Mouse (Mus musculus) midbrain, embryonic 14.5 days (tissue): ENCODE measurements around the gene Aqp12. TPM values are rescaled to one million over a fixed set of nuclear protein-coding genes. Genes with fewer than 3 reads are reported as not detected.

Source experiments
- ATAC-seq: fragments of 200-750 bp; cut with Nextera tagmentation; 2 replicates; pipeline ENCODE4 v1.8.0; 2017; ENCODE audit warnings: moderate number of reproducible peaks, moderate library complexity; ENCODE audit not compliant: low FRiP score, low TSS enrichment
- DNase-seq: peaks from one replicate; pipeline ENCODE4 v3.0.0-alpha.2; 2015
- H3K27ac ChIP-seq: fragments of 300-500 bp; sonication (generic); replicated peaks from 2 replicates; pipeline ENCODE4 v1.5.1; 2014; ENCODE audit warnings: mild to moderate bottlenecking, low read depth, low read length, moderate library complexity
- H3K27me3 ChIP-seq: fragments of 300-500 bp; sonication (generic); 2 replicates; pipeline ENCODE4 v1.6.1; 2014; ENCODE audit warnings: low read length, control low read depth, mixed read lengths; ENCODE audit not compliant: control insufficient read depth, insufficient read depth
- H3K36me3 ChIP-seq: fragments of 300-500 bp; sonication (generic); 2 replicates; pipeline ENCODE4 v1.6.1; 2014; ENCODE audit warnings: low read length, control low read depth; ENCODE audit not compliant: control insufficient read depth, insufficient read depth
- H3K4me1 ChIP-seq: fragments of 300-500 bp; sonication (generic); 2 replicates; pipeline ENCODE4 v1.6.1; 2014; ENCODE audit warnings: mild to moderate bottlenecking, antibody characterized with exemption, low read length, control low read depth; ENCODE audit not compliant: control insufficient read depth, insufficient read depth
- H3K4me2 ChIP-seq: fragments of 300-500 bp; sonication (generic); 2 replicates; pipeline ENCODE4 v1.6.1; 2014; ENCODE audit warnings: mild to moderate bottlenecking, low read length, moderate library complexity
- H3K4me3 ChIP-seq: fragments of 300-500 bp; sonication (generic); replicated peaks from 2 replicates; pipeline ENCODE4 v1.5.1; 2014; ENCODE audit warnings: low read depth, low read length
- H3K9ac ChIP-seq: fragments of 300-500 bp; sonication (generic); replicated peaks from 2 replicates; pipeline ENCODE4 v1.6.1; 2014; ENCODE audit warnings: mild to moderate bottlenecking, low read length, moderate library complexity
- H3K9me3 ChIP-seq: fragments of 300-500 bp; sonication (generic); 2 replicates; pipeline ENCODE4 v1.6.1; 2016; ENCODE audit warnings: low read length, control low read depth, mixed read lengths; ENCODE audit not compliant: control insufficient read depth
- WGBS: fragments of 180-500 bp; shearing (Covaris S2); extraction: QIAGEN DNeasy Blood & Tissue Kit; methylation state at CpG from one replicate; pipeline ENCODE4 v1.1.7; 2014; 5-methylcytosine and 5-hydroxymethylcytosine counted together
- polyA plus RNA-seq: library from polyadenylated mRNA; unstranded; fragments of >200 nt; fragmentation: Nextera tagmentation; extraction: Ambion mirVana; gene quantifications from 2 replicates; pipeline ENCODE4 v1.2.1, GENCODE M21; 2014

Aqp12 gene
- polyA plus RNA-seq, 1 experiment from 2014 or later = not detected

DNA sequence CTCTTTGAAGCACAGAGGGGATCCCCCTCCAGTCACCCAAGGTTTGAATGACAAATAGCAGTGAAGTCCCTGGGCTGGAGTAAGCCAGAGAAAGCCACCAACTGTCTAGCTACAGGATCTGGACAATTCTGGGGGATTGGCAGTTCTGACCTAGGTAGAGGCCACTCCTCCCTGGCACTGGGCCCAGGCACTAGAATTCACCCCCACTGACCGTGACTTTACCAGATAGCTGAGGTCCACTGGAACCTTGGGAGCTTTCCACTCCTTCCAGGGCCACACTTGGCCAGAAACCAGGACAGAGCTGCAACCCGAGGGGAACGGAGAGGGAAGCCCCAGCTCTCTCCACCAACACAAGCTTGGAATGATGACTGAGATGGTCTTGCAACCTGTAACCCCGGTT lies 3.1 kb downstream of the Aqp12 start:
- Histone ChIP-seq H3K9me3 (no peaks in the 10 kb centered on the region), H3K4me3 (no peak overlapping the region), H3K4me1 (no peaks in the 10 kb centered on the region), H3K9ac (no peak overlapping the region), H3K36me3 (no peaks in the 10 kb centered on the region), H3K4me2 (no peak overlapping the region), H3K27ac (no peak overlapping the region), H3K27me3 (no peaks in the 10 kb centered on the region)
- no peak; the same call in 1 of the 2 replicates for ATAC-seq
- 76% methylated on average over 4 of the region's 4 CpGs for WGBS
- no peak for DNase-seq

- WGBS = 32% methylated on average over 3 of the region's 3 CpGs
- Histone ChIP-seq H3K4me2 (no peak overlapping the region), H3K9ac (no peak overlapping the region), H3K4me1 (no peaks in the 10 kb centered on the region), H3K36me3 (0 out of 2 replicates have a peak, but pooled peaks cover 3% of the 10 kb centered on the region), H3K4me3 (no peak overlapping the region), H3K27ac (no peak overlapping the region), H3K27me3 (no peaks in the 10 kb centered on the region), H3K9me3 (no peaks in the 10 kb centered on the region)
- peak; percentile 53 for DNase-seq
- ATAC-seq = no peak
These were observed 4.6 kb downstream of the Aqp12 start for GRCm38 (mm10) chr1:93010731-93011130.

- H3K9me3 ChIP-seq = no peaks in the 10 kb centered on the region
- no peaks in the 10 kb centered on the region for H3K4me1 ChIP-seq
- WGBS = 82% methylated on average over 7 of the region's 7 CpGs
- no peaks in the 10 kb centered on the region for H3K27me3 ChIP-seq
- DNase-seq (no peak), ATAC-seq (no peak)
- H3K4me2 ChIP-seq = no peak overlapping the region
- H3K4me3 ChIP-seq = no peak overlapping the region
- no peak overlapping the region for H3K27ac ChIP-seq
- no peak overlapping the region for H3K9ac ChIP-seq
- peaks cover 17% of the 10 kb centered on the region for H3K36me3 ChIP-seq
These were observed 6.0 kb downstream of the Aqp12 start for GRCm38 (mm10) chr1:93012103-93012585.

GRCm38 (mm10) chr1:93013367-93013766 lies 7.2 kb downstream of the Aqp12 start:
- Histone ChIP-seq H3K4me2 (no peak overlapping the region), H3K36me3 (peaks cover 29% of the 10 kb centered on the region), H3K4me3 (no peak overlapping the region), H3K9me3 (no peaks in the 10 kb centered on the region), H3K9ac (no peak overlapping the region), H3K27me3 (no peaks in the 10 kb centered on the region), H3K4me1 (no peaks in the 10 kb centered on the region), H3K27ac (no peak overlapping the region)
- no peak for DNase-seq
- ATAC-seq = no peak
- WGBS = 84% methylated on average over 4 of the region's 4 CpGs

DNA sequence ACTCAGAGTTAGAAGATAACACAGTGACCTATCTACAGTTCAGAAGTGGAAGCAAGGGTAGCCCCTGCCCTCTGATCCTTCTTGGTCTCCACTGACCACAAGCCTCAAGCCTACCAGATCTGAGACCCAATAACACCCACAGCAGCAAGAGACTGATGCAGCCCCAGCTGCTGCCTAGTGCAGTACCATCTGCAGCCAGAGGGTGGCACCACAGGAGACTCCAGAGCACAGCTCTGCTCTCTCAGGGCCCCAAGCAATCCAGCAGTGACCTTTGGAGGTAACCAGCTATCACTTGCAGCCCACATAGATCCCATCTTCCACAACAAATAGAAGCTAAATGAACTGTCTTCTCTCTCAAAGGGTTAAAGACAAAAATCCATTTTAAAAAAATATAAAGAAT lies 8.3 kb downstream of the Aqp12 start:
- ATAC-seq (0 out of 2 replicates have a peak, but pooled peaks have one; percentile 31), DNase-seq (peak; percentile 74)

DNA sequence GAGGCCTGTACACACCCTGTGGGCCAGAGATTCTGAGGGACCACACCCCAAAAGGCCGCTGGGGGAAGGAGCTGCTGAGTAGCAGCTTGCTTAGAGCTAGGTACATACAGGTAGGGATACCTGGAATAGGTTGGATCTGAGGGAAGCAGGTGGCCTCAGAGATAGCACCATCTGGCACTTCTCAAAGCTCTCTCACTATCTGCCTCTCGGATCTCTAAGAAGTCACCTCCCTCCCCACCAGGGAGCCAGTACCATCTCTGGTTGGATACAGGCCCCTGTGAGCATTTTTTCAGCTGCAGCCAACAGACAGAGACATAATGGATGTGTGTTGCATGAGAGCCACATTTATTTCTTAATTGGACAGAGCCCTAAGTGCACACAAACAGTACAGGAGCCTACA lies 9.0 kb downstream of the Aqp12 start:
- WGBS = 56% methylated on average over 2 of the region's 2 CpGs
- H3K9ac ChIP-seq = no peak overlapping the region
- H3K4me3 ChIP-seq = no peak overlapping the region
- no peak for DNase-seq
- no peak overlapping the region for H3K4me2 ChIP-seq
- ATAC-seq = no peak
- no peak overlapping the region for H3K27ac ChIP-seq
- no peaks in the 10 kb centered on the region for H3K4me1 ChIP-seq
- peaks cover 47% of the 10 kb centered on the region for H3K36me3 ChIP-seq
- H3K27me3 ChIP-seq = no peaks in the 10 kb centered on the region
- no peaks in the 10 kb centered on the region for H3K9me3 ChIP-seq

More for the DNA sequence above, 8.3 kb downstream of the Aqp12 start:
- Histone ChIP-seq H3K4me2 (no peak overlapping the region), H3K27ac (no peak overlapping the region), H3K9me3 (no peaks in the 10 kb centered on the region), H3K9ac (no peak overlapping the region), H3K4me1 (no peaks in the 10 kb centered on the region), H3K4me3 (no peak overlapping the region), H3K36me3 (peaks cover 40% of the 10 kb centered on the region), H3K27me3 (no peaks in the 10 kb centered on the region)

GRCm38 (mm10) chr1:93018716-93019115 lies 12.6 kb downstream of the Aqp12 start:
- peaks cover 83% of the 10 kb centered on the region for H3K36me3 ChIP-seq
- no peak overlapping the region for H3K4me2 ChIP-seq
- DNase-seq (no peak), ATAC-seq (no peak)
- WGBS = 92% methylated on average over 10 of the region's 10 CpGs
- no peak overlapping the region for H3K9ac ChIP-seq
- no peaks in the 10 kb centered on the region for H3K9me3 ChIP-seq
- H3K27ac ChIP-seq = no peak overlapping the region
- H3K4me1 ChIP-seq = no peaks in the 10 kb centered on the region
- H3K27me3 ChIP-seq = no peaks in the 10 kb centered on the region
- H3K4me3 ChIP-seq = no peak overlapping the region

GRCm38 (mm10) chr1:93020602-93021001 lies 14.5 kb downstream of the Aqp12 start:
- WGBS = 88% methylated on average over 4 of the region's 4 CpGs
- no peaks in the 10 kb centered on the region for H3K9me3 ChIP-seq
- H3K9ac ChIP-seq = no peak overlapping the region
- H3K27me3 ChIP-seq = no peaks in the 10 kb centered on the region
- no peaks in the 10 kb centered on the region for H3K4me1 ChIP-seq
- ATAC-seq (no peak), DNase-seq (no peak)
- peaks cover 99% of the 10 kb centered on the region for H3K36me3 ChIP-seq
- H3K4me2 ChIP-seq = no peak overlapping the region
- no peak overlapping the region for H3K27ac ChIP-seq
- H3K4me3 ChIP-seq = no peak overlapping the region

DNA sequence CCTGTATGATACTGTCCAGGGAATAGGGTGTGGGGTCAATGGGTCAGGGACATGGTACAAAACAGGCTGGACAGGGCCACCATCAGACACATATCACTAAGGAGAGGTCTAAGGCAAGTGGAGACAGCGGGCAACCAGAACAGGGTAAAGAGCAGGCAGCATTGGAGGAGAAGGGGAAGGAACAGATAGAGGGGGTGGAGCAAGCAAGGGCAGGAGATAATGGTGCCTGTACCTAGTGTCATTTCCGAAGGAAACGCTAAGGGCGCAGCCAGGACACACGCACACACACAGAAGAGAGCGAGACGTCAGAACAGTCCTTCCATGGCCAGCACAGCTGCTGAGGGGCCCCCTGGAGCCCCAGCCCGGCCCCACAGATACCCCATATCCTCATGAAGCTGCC lies 20.5 kb downstream of the Aqp12 start:
- WGBS = 85% methylated on average over 8 of the region's 8 CpGs
- no peaks in the 10 kb centered on the region for H3K27me3 ChIP-seq
- H3K4me3 ChIP-seq = no peak overlapping the region
- H3K4me2 ChIP-seq = no peak overlapping the region
- ATAC-seq (no peak), DNase-seq (no peak)
- peaks cover 88% of the 10 kb centered on the region for H3K36me3 ChIP-seq
- no peaks in the 10 kb centered on the region for H3K9me3 ChIP-seq
- no peak overlapping the region for H3K9ac ChIP-seq
- no peaks in the 10 kb centered on the region for H3K4me1 ChIP-seq
- H3K27ac ChIP-seq = no peak overlapping the region
